Mouse (Mus musculus) embryo, embryonic 11.5 days (tissue): ENCODE data around the gene Apon.
"Not testable (repeated sequence)": the region's sequence is repeated elsewhere in the genome, so short reads cannot be mapped to it uniquely, and the experiment has no call there.

Source experiments
- DNase-seq: peaks from one replicate; pipeline ENCODE4 v3.0.0-alpha.2; 2012; ENCODE audit warnings: low read depth, low spot score

Gene Apon

GRCm38 (mm10) chr10:128232420-128232985 lies 21.4 kb upstream of the Apon start:
- peak; percentile 64 for DNase-seq

- no peak for DNase-seq
These were observed 17.6 kb upstream of the Apon start for GRCm38 (mm10) chr10:128236321-128236720.

- DNase-seq: no peak
These were observed 16.0 kb upstream of the Apon start for GRCm38 (mm10) chr10:128237807-128238480.

GRCm38 (mm10) chr10:128239140-128239539 lies 14.8 kb upstream of the Apon start:
- DNase-seq: no peak

GRCm38 (mm10) chr10:128240131-128240530 lies 13.8 kb upstream of the Apon start:
- DNase-seq: no peak

GRCm38 (mm10) chr10:128243252-128243651 lies 10.6 kb upstream of the Apon start:
- DNase-seq: no peak

- no peak for DNase-seq
These were observed 9.8 kb upstream of the Apon start for GRCm38 (mm10) chr10:128244121-128244520.

- DNase-seq: no peak
These were observed 6.7 kb upstream of the Apon start for GRCm38 (mm10) chr10:128247020-128247732.

GRCm38 (mm10) chr10:128250565-128250964 lies 3.3 kb upstream of the Apon start:
- DNase-seq: no peak

- no peak for DNase-seq
These were observed 2.0 kb downstream of the Apon start for GRCm38 (mm10) chr10:128255925-128256324.

GRCm38 (mm10) chr10:128256328-128256727 lies 2.4 kb downstream of the Apon start:
- no peak for DNase-seq

- DNase-seq: no peak
These were observed 5.1 kb downstream of the Apon start for GRCm38 (mm10) chr10:128258953-128259352.

- no peak for DNase-seq
These were observed 6.0 kb downstream of the Apon start for GRCm38 (mm10) chr10:128259946-128260345.

GRCm38 (mm10) chr10:128260376-128260775 lies 6.5 kb downstream of the Apon start:
- DNase-seq: not testable (repeated sequence)

GRCm38 (mm10) chr10:128262300-128262699 lies 8.4 kb downstream of the Apon start:
- DNase-seq: no peak

- no peak for DNase-seq
These were observed 9.8 kb downstream of the Apon start for GRCm38 (mm10) chr10:128263393-128264310.

- no peak for DNase-seq
These were observed 14.5 kb downstream of the Apon start, which contains the start of gene Apof for GRCm38 (mm10) chr10:128268371-128268770. TSS of gene Apof (plus strand) at chr10:128268671.

- DNase-seq: no peak
These were observed 15.5 kb downstream of the Apon start for GRCm38 (mm10) chr10:128269206-128269910.

- peak; percentile 95 for DNase-seq
These were observed 16.5 kb downstream of the Apon start, which contains the start of gene Stat2 for GRCm38 (mm10) chr10:128270287-128270841. TSS of gene Stat2 (plus strand) at chr10:128270559.

- DNase-seq: no peak
These were observed 17.0 kb downstream of the Apon start for GRCm38 (mm10) chr10:128270866-128271265.

GRCm38 (mm10) chr10:128271883-128272282 lies 18.0 kb downstream of the Apon start:
- DNase-seq: no peak
